Mouse (Mus musculus): ENCODE results near the gene Isg20l2.

GRCm38 (mm10) chr3:87970184-87970938, 40.2 kb downstream of the Isg20l2 start:
- TF ChIP-seq POLR2A (IDR thresholded peaks at IDR 0.05; ENCODE audit: low read depth, low read length) (no peak), CTCF (IDR thresholded peaks at IDR 0.05; ENCODE audit: borderline replicate concordance, insufficient read depth, low read length) (no peak)
